ENCODE assay signal across 8 mouse cellular contexts in genomic region chr12:86893326-86894183, GRCm38 (mm10). TPM values are rescaled to one million over a fixed set of nuclear protein-coding genes. Genes with fewer than 3 reads are reported as not detected.
A peak's percentile ranks its signal among the peaks of the same experiment; 100 is the strongest.
DNase-seq lines count a peak whose midpoint lies in the region; ATAC-seq lines count a peak whose summit lies in the region.

No protein-coding gene starts in this region.

- no peaks in the 10 kb centered on the region for H3K36me3 ChIP-seq in hindbrain, embryonic 15.5 days
- no peaks in the 10 kb centered on the region for H3K36me3 ChIP-seq in liver, embryonic 15.5 days (replicated peaks)

- no peaks in the 10 kb centered on the region for H3K27me3 ChIP-seq in hindbrain, embryonic 15.5 days
- H3K27me3 ChIP-seq in liver, embryonic 15.5 days = peaks cover 37% of the 10 kb centered on the region

- H3K4me1 ChIP-seq in hindbrain, embryonic 15.5 days (replicated peaks) = peaks cover 95% of the 10 kb centered on the region
- peaks cover 93% of the 10 kb centered on the region for H3K4me1 ChIP-seq in liver, embryonic 15.5 days (replicated peaks)

- WGBS in hindbrain, embryonic 15.5 days = under 1% methylated on average over 20 of the region's 20 CpGs
- 4% methylated on average over 20 of the region's 20 CpGs for WGBS in liver, embryonic 15.5 days (ENCODE audit: insufficient replicate concordance)

- no peak for ATAC-seq in cerebellum, adult (ENCODE audit: insufficient number of reproducible peaks, low FRiP score, low TSS enrichment)
- ATAC-seq in hindbrain, embryonic 15.5 days (ENCODE audit: low FRiP score, low read depth) = peak; percentile 0; the same call in 1 of the 2 replicates
- peak; percentile 20; the same call in 1 of the 2 replicates for ATAC-seq in liver, embryonic 15.5 days (ENCODE audit: insufficient read depth)
- ATAC-seq in monocyte, adult 5-6 weeks (replicated peaks; ENCODE audit: insufficient number of reproducible peaks, low FRiP score, low TSS enrichment, poor library complexity, severe bottlenecking) = no peak

- H3K27ac ChIP-seq in hindbrain, embryonic 15.5 days (replicated peaks) = peak overlapping the region; percentile 98
- H3K27ac ChIP-seq in liver, embryonic 15.5 days (replicated peaks) = peak overlapping the region; percentile 89

- peak; percentile 46 for DNase-seq in cerebellum, adult 11 months
- DNase-seq in NIH3T3 (ENCODE audit: low read depth) = peak; percentile 75
- DNase-seq in fibroblast of lung, adult 2 months (ENCODE audit: low read depth) = peak; percentile 58
- DNase-seq in retina, embryonic 14.5 days (ENCODE audit: low spot score) = peak; percentile 41

- peak overlapping the region; percentile 70 for H3K4me2 ChIP-seq in hindbrain, embryonic 15.5 days
- H3K4me2 ChIP-seq in liver, embryonic 15.5 days = peak overlapping the region; percentile 84

- H3K9ac ChIP-seq in hindbrain, embryonic 15.5 days = peak overlapping the region; percentile 56
- peak overlapping the region; percentile 52 for H3K9ac ChIP-seq in liver, embryonic 15.5 days

- H3K4me3 ChIP-seq in hindbrain, embryonic 15.5 days = peak overlapping the region; percentile 31
- H3K4me3 ChIP-seq in liver, embryonic 15.5 days (replicated peaks) = peak overlapping the region; percentile 57

- H3K9me3 ChIP-seq in hindbrain, embryonic 15.5 days = no peaks in the 10 kb centered on the region
- H3K9me3 ChIP-seq in liver, embryonic 15.5 days (replicated peaks) = no peaks in the 10 kb centered on the region

RNA-seq across cellular contexts. Expression of gene Irf2bpl, which starts 9.0 kb away (rescaled TPM):
- 72.9 and 87.3 TPM in 2 replicates for polyA plus RNA-seq in hindbrain, embryonic 15.5 days (2015; fragmentation: Nextera tagmentation; extraction: Ambion mirVana)
- 2.8 and 3.1 TPM in 2 replicates for polyA plus RNA-seq in liver, embryonic 15.5 days (2015; fragmentation: Nextera tagmentation; extraction: Ambion mirVana)
- total RNA-seq in monocyte, adult 5-6 weeks (2017) = 15.1 to 32.7 TPM (median 18.2 TPM) in 3 replicates

RNA-seq across cellular contexts. Expression of gene Cipc, which starts 53.3 kb away (rescaled TPM):
- polyA plus RNA-seq in hindbrain, embryonic 15.5 days (2015; fragmentation: Nextera tagmentation; extraction: Ambion mirVana) = 45.1 and 46.1 TPM in 2 replicates
- 7.8 and 8.2 TPM in 2 replicates for polyA plus RNA-seq in liver, embryonic 15.5 days (2015; fragmentation: Nextera tagmentation; extraction: Ambion mirVana)
- total RNA-seq in monocyte, adult 5-6 weeks (2017) = 25.1 to 34.7 TPM (median 25.9 TPM) in 3 replicates

Comparison
In these comparisons a context has a peak if more than half of its experiments do, and no peak if none do; other contexts are left out.
1. ATAC-seq: peak in hindbrain, embryonic 15.5 days (single experiment) and liver, embryonic 15.5 days (single experiment); none in cerebellum, adult (single experiment) and monocyte, adult 5-6 weeks (single experiment).
2. RNA of gene Irf2bpl, which starts 9.0 kb away (polyA plus RNA-seq): 72.9 to 87.3 TPM in hindbrain, embryonic 15.5 days; 2.8 to 3.1 TPM in liver, embryonic 15.5 days; every median in the first group is over 10 times any median in the second.
3. Peak in every context shown above with its lines, with median percentiles within 50 percentile points of each other: DNase-seq.